Mouse (Mus musculus) activated CD4-positive, CD25-positive, alpha-beta regulatory T cell, adult 4 months (primary cell): ENCODE results near the gene Il33. TPM values are rescaled to one million over a fixed set of nuclear protein-coding genes. Genes with fewer than 3 reads are reported as not detected.

Experiments
- ATAC-seq: one replicate; pipeline ENCODE4 v1.8.0; 2017
- polyA plus RNA-seq, 2 experiments: library from polyadenylated mRNA; unstranded; fragments of 100-300 nt; shearing (Covaris generic); gene quantifications; one replicate each; pipeline ENCODE4 v1.2.1; 2017

The Il33 gene
- not detected for polyA plus RNA-seq

DNA sequence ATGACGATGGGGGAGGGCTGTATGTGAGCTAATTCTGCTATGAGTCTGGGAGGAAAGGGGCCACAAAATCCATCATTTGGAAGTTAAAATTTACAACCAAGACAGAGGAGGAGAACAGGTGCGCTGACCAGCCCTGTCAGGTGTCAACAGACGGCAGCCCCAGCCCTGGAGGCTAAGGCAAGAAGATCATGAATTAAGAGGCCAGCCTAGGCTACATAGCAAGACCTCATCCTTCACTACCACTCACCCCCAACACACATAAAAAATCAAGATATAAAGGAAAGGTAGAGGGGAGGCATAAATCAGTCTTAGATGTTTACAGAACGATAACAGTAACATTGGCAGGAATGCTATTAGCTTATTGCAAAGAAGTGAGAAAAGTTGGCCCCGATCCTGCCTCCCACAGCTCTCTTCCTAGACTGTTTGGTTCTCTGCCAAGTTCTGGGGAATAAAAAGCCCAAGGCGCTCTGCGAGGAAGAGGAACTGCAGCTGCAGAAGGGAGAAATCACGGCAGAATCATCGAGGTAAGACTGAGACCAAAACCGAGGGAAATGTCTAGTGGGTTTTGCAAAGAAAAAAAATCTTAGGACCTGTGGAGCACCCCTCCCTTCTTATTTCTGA, at the start of gene Il33:
TSS of gene Il33 (plus strand) at position 477 of the 621 bp plus-strand sequence.
- ATAC-seq = no peak

DNA sequence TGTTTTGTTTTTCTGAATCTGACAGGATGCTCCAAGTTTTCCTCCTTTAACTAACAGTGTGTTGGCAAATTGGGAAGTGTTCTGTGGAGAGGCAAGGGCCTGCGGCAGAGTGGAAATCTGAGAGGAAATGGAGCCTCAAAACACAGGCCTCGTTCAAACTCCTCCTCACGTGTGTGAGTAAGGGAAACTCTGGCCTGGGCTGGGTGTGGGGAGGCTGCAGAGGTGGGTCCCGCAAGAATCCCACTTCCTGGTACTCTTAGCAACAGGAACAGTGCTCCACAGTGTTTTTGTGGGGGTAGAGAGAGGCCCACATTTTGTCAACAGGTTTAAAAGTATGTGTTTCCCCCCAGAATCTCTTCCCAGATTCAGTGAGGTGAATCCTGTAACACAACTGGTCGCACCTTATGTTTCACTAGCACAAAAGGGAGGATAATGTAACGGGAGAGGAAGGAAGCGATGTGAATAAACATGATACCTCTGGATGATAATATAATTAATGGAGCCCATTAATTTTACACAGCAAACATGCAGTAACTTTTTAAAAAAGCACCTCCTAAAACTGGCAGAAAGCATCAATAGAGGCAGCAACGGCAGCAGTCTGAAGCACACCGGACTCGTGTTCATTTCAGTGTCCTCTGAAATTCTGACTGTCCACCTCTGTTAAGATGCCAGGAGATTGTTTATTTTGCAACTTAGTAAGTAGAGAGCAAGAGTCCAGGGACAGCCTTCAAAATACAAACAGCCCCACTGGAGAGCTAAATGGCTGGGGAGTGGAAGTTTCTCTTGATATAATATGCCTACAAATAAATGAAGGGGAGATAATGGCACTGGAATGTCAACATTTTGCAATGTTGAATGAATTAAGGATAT, 47.3 kb upstream of the Il33 start:
- no peak for ATAC-seq

DNA sequence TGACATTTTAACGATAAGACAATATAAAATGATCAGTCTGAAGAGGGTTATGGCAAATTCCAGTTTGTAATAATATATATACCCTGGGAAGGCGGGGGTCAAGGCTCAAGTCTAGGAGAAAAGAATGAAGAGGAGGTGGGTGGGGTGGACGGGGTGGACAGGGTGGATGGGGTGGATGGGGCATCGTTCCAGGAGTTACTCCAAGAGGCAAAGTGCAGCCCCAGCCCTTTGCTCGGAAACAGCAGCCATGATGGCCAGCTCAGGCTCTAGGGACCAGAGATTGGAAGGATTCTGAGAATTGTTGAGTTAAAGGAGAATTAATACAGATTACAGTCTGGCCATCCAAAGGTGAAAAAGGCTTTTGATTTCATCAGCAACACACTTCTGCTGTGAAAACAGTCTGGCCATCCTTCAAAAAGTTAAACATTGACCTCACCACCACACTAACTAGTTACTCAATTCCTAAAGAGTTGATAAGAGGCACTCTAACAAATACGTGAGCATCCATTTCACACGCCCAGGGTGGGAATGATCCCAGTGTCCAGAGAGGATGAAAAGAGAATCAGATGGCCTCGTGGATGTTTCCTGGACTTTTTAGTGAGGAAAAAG, 45.9 kb upstream of the Il33 start:
- no peak for ATAC-seq

DNA sequence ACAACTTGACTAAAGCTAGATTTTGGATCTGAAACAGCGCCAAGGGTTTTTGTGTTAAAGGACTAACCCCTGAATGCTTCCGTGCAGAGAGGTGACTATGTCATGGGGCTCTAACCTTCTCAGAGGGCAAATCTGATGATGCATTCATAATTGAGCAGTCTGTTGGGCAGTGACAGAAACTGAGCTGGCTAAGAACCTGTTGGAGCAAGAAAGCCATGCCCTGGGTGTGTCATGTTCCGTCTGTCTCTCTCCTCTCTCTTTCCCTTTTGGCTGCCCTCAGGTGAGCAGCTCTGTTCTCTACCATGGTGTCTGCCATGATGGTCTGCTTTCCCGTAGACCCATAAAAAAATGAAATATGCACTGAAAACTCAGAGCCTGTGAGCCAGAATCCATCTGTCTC, 44.0 kb upstream of the Il33 start:
- ATAC-seq = no peak

DNA sequence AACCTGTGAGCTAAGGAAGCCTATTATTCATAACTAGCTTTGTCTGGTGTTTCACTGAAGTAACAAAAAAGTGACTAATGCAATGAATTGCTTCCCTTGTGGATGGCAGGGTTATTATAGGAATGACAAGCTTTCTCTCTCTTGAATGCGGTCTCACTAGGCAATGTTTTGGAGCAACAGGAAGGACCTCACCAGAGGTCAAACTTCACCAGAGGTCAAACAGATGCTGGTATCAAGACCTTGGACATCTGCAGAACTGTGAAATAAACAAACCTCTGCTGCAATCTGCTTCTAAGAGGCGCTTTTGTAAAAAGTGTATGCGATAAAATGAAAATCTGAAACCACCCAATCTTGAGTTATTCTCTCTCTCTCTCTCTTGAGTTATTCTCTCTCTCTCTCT, 42.2 kb upstream of the Il33 start:
- ATAC-seq = no peak

DNA sequence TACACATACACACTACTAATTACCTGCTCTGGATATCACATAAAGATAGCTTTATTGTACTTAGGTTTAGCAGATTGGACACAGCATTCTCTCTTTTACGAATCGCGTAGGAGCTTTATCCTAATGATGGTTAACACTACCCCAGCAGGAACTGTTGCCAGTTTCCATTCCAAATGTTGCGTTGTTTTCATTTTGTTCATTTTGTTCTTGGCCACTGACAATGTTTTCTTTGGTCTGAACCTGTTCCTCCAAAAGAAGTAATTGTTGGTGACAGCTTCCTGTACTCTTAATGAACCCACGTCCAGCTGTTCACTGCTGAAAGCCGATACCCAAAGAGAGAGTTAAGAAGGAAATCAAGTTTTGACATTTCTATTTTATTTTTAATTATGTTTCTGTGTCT, 39.4 kb upstream of the Il33 start:
- no peak for ATAC-seq

DNA sequence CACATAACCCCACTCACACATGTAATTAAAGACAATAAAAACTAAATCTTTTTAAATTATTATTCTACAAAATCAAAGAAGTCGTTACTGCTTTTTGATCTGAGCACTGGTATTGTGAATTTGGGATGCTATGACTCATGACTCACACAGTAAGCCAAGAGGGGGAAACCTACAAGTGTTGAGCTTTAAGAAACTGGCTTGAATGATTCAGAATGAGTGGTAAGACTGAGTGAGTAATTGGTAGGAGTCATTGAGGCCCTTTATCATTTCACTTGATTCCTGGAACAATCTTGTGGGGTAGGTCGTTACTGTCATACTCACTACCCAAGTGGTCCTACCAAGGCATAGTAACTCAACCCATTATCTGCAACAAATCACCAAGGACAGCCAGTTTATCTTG, 37.4 kb upstream of the Il33 start:
- no peak for ATAC-seq

DNA sequence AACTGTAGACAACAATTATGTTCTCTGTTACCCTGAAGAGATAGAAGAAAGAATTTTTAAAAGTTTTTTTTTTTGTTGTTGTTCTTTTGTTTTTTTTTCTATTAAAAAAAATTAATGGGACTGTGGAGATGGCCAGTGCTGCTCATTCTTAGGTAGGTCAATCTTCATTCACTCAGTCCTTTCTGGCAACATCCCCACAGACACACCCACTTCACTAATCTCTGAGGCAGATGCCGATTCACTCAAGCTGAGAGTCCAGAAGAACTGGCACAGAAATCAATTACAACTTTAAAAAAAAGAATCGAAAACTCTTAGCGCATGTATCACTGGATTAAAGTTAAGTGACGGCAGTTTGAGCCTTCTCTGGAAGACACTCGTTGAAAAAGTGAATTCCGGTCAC, 36.0 kb upstream of the Il33 start:
- no peak for ATAC-seq

DNA sequence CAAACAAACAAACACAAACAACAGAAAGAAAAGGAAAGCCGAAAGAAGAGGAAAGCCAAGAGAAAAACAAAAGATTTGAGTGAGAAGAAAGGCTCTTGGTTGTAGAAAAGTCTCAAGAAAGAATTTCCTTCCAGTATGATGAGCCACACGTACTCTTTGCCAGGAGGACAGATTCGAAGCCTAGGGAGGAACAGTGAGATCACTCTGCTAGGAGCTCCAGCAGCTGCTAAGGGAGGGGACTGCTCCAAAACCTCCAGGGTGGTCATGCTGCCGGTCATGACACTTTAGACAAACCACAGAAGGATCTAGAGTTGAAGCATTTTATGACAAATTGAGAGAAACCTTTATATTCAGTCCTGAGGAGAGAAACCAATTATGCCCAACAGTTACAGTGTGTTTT, 32.9 kb upstream of the Il33 start:
- no peak for ATAC-seq

DNA sequence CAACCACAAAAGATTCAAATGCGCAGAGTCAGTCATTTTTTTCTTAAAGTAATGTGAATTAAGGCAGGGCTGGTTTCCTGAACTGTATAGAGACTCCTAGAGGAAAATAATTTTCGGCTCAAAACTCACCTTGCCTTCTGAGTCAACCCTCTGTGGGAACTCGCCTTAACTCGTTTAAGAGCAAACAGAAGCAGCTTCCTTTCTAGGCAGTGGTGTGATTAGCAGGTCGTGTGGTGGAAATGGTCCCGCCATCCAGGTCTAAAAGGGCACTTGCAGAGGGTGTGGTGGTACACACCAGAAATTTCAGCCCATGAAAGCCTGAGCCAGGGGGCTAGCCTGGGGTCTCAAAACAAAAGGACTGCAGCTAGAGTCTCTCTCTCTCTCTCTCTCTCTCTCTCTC, 32.1 kb upstream of the Il33 start:
- ATAC-seq = no peak

DNA sequence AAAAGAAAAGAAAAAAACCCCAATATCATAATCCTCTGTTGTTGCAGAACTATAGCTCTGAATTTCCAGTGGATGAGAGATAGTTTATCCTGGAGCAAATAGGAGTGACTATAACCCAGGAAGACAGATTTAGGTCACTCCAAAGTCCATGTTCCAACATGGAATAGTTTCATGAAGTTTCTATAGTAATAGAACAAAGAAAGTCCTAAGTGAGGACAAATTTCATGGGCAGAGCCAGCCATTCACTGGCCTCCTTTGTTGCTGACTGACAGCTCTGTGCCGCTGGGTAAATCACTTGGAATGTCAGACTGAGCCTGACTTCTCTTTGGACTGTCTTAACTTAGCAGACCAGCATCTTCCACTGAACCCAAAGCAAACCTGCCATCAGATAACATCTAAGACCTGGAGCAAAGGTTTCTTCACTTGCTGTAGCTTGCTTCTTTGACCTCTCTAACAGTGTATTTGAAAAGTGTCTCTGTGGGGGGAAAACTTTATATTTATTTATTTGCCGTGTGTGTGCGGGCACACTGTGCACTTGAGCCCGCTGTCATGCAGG, 31.1 kb upstream of the Il33 start:
- ATAC-seq = no peak

DNA sequence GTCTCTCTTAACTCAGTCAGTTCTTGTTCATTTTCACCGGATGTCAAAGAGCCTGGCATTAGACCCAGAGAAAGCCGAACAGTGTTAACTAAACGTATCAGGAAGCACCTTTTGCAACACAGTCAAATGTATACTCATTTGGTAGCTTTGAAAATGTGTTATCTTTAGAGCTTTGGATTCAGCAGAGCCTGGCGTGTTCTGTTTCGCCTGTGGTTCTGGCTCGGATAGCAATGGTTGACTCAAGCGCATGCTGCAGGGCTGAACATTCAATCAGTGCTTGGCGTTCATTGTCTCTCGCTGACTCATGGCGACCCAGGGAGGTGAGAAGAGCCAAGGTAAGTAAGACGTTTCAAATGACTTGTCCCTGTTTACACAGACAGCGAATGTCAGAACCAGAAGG, 30.5 kb upstream of the Il33 start:
- ATAC-seq = no peak

DNA sequence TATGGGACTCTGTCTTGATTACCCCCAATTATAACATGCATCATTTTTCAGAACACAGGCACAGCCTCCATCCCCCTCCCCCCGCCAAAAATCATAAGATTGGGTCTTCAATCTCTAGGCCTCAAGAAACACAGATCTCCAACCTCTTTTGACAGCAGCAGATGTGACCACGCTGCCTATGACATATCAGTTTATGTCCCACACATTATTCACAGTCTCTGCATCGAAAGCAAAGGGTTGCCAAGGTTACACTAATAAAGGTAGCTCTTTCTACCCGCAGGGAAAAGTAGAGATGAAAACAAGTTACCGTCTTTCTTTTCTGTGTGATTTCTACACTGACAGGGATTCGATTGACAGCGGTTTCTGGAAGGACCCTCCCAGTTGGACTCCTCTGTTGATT, 29.9 kb upstream of the Il33 start:
- ATAC-seq = no peak

DNA sequence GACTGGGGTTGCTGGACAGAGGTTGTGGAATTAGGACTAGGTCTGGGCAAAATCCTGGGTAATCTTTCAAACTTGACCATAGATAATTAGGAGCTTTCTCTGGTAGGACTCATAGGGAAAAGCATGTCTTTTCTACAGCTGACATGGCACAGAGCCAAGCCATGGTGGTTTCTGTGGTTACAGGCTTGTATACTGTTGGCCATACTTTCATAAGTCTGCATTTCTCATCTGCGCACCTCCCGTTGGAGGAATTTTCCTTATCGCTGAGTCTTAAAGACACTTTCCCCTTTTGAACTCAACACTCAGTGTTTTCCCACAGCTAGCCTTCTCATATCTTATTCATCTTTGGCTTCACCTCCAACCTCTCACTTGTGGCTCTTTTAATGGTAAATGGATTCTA, 24.6 kb upstream of the Il33 start:
- ATAC-seq = no peak

DNA sequence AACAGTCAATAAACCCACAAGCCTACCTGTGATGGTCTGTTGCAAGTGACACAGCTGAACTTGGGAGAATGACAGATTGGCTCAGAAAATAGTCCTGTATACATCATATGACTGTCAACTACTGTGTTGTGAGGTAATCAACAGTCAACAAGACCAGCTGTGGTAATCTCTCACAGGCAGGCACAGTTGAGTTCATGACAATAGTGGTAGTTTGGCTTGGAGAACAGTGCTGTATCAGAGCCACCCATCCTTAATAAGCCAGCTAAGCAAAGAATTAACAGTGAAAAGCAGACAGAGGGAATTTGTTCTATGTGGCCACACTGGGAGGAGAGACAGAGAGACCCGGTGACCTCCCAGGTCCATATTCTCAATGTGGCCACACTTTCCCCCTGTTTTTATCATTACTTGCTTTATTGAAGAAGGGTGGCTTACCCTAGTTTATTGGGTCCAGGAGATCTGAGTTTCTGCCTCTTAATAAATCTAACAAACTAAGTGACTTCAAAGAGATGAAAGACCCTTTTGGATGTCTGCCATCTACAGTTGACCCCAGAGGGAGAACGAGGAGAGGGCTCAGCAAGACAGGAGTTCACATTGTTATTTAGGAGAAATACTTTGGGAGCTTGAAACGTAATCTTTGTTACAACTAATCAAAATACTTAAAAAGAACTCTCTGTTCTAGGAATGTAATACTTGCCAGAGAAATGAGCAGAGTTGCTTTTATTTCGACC, 22.4 kb upstream of the Il33 start:
- no peak for ATAC-seq

DNA sequence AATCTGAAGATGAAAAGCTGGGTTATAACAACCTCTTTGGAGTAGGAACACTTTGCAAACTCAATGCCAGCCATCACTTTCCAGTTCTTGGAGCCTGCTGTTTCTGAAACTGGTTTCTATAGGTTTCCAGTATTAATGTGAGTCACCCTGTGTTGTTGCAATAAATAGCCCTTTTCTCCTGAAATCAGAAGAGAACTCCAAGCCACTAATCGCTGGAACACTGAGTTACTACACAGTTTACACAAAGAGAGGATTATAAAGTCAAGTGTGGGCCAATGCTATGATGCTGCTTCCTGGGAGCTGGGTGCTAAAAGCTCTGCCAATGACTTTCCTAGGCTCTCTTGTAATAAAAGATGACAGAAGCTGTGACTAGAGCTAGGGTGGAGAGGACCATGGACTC, 19.0 kb upstream of the Il33 start:
- no peak for ATAC-seq

DNA sequence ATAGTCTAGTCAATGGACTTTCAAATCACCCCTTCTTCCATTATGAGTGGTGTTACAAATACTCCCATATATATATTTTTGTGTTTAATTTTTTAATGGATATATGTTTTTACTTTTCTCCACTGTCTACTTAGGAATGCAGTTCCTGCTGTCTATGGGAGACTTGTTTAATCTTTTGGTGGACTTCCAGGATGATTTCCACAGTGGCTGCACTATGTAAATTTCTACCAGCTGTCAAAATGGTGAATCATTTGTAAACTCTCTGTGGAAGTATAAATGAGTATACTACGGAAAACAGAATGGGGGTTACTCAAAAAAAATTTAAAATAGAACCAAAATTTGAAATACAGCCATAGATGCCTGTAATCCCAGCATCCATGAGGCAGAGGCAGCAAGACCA, 15.7 kb upstream of the Il33 start:
- no peak for ATAC-seq

DNA sequence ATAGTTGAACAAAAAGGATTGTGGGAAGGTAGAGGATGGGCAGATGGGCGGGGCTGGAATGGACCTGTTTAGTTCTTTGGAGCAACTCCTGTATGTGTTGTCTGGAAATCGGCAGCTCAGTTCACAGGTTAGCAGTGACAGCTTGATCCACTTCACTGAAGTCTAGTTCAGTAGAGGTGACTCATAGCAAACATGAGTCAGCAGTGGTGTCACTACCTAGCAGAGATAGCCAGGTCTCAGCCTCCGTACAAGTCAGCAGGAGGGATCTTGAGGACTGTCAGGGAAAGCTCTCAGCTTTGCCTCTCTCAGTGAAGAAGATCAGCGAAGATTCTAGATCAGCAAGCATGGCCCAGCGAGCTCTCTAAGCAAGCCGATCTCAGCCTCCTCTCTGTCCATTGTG, 13.0 kb upstream of the Il33 start:
- no peak for ATAC-seq

DNA sequence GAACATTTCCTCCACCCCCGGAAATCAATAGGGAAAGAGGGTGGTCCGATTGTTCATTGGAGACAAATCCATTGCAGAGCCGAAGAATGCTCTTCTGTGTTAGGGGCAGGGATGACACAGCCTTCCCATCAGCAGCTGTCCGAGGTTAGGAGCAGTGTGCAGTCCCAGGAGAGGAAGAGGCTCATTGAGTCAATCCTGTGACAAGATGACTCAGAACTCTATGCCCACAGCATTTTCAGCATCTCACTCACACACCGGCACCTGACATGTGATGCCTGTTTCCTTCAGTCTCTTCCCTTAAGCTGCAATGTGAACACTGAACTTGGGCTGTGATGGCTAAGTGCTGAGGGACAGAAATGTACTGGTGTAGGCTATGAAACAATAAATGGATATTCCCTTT, 7.5 kb upstream of the Il33 start:
- ATAC-seq = no peak

DNA sequence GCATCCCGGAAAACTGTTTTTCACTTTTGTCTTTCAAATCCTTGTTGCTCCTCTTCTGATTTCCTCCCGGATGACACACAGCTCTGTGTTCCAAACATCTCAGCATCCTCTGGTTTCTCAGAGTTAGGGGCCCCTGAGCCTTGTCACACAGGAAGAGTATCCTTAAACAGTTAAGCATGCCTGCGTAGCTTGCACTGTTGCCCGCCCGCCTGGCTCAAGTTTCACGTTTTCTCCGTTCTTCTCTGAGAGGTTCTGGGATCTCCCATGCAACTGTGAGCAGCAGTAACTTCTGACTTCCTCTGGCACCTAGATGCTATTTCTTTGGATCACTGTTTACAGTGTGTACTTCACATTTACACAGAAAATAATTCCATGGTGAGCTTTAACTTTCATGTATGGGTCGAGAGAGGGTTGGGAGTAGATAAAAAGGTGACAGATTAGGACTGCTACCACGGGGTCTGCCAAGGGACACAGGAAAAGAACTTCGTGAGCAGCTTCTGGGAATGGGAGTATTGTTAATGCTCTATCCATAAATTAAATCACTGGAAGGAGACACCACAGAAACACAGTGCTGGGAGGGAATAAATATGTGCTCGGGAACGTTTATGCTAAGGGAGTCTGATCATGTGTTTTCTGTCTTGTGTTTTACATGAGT, 1.3 kb downstream of the Il33 start:
- ATAC-seq = no peak

DNA sequence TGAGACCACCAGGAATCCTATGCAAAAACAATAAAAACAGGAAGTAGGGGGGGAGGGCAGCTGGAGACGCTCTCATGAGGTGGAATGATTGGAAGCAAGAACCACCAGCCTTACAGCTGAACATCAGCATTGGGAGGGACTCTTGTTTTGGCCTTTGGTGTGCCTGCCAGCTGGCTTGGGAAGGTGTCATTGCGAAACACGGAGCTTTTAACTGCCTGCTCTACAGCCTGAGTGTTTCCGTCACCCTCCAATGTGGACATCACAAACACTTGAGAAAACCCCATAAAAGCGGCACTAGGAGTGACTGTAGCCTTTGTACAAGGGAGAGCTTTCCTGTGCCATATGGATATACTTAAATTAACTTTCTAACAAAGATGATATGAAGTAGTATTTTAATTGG, 5.4 kb downstream of the Il33 start:
- ATAC-seq = no peak

DNA sequence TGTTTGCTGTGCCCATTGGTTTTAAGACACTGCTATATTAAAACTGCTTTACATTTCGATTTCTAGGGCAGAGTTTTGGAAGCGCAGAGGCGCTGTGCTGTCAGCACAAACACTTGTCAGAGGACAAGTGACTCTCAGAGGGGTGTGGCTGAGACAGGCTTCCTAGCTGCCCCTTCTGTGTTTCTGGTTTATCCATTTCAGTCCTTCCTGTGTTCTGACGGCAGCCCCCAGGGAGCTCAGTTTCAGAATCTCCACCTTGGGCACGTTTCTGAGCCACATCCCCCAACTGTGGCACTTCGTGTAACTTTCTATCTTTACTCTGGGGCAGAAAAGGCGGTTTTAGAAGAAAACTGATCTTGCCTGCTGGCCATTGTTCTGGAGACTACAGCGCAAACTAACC, 12.5 kb downstream of the Il33 start:
- ATAC-seq = no peak

DNA sequence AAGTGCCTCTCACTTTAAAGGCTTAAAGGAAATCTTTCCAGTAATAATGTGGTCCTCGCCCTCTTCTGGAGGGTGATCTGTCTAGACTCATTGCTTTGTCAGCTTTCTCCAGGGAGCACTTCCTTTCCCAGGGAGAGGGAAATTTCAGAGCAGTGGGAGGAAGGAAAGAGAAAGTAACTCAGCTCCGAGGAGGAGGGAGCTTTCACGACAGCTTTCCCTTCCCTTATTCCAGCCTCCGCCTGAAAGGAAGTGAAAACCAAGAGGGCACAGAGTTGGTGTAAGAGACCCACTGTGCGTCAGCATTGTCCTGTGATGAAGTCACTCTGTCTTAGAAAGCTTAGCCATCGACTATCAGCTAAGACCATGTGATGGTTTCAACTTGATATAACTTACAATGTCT, 15.3 kb downstream of the Il33 start:
- ATAC-seq = no peak
